In genomic region chr3:98024288-98024848, GRCm38 (mm10) we compare ENCODE assay signal across 8 mouse cellular contexts. TPM values are rescaled to one million over a fixed set of nuclear protein-coding genes. Genes with fewer than 3 reads are reported as not detected.
DNase-seq lines count a peak whose midpoint lies in the region; ATAC-seq and TF ChIP-seq lines count a peak whose summit lies in the region.

No protein-coding gene starts in this region.

- H3K4me2 ChIP-seq in hindbrain, embryonic 16.5 days (ENCODE audit: low read length), result peak overlapping the region; percentile 39
- peak overlapping the region; percentile 23; the same call in 1 of the 2 replicates for H3K4me2 ChIP-seq in liver, embryonic 13.5 days

- no peak for TF ChIP-seq CTCF in cerebellum, adult 2 months (IDR thresholded peaks at IDR 0.05; ENCODE audit: borderline replicate concordance, insufficient read depth, low read depth, low read length)

- H3K4me3 ChIP-seq in cerebellum, adult 2 months (replicated peaks; ENCODE audit: insufficient read depth, low read depth, low read length), result peak overlapping the region; percentile 44
- H3K4me3 ChIP-seq in hindbrain, embryonic 16.5 days (ENCODE audit: low read length), result no peak overlapping the region
- H3K4me3 ChIP-seq in liver, embryonic 13.5 days (replicated peaks), result no peak overlapping the region

- H3K27ac ChIP-seq in cerebellum, adult 2 months (ENCODE audit: insufficient read depth, low read length), result no peak overlapping the region
- H3K27ac ChIP-seq in hindbrain, embryonic 16.5 days (ENCODE audit: low read depth, low read length), result peak overlapping the region; percentile 50
- H3K27ac ChIP-seq in liver, embryonic 13.5 days, result peak overlapping the region; percentile 50

- H3K27me3 ChIP-seq in cerebellum, adult 2 months (ENCODE audit: control insufficient read depth, insufficient read depth, low read length), result no peaks in the 10 kb centered on the region
- H3K27me3 ChIP-seq in hindbrain, embryonic 16.5 days (replicated peaks; ENCODE audit: control insufficient read depth, insufficient read depth, low read length), result no peaks in the 10 kb centered on the region; the same call in 1 of the 2 replicates
- no peaks in the 10 kb centered on the region for H3K27me3 ChIP-seq in liver, embryonic 13.5 days

- TF ChIP-seq POLR2A in cerebellum, adult 2 months (IDR thresholded peaks at IDR 0.05; ENCODE audit: borderline replicate concordance, insufficient read depth, low read length), result no peak

- H3K9ac ChIP-seq in hindbrain, embryonic 16.5 days (ENCODE audit: low read depth, low read length), result peak overlapping the region; percentile 11; the same call in 1 of the 2 replicates
- H3K9ac ChIP-seq in liver, embryonic 13.5 days, result no peak overlapping the region

- H3K9me3 ChIP-seq in hindbrain, embryonic 16.5 days (ENCODE audit: control insufficient read depth, low read length), result no peaks in the 10 kb centered on the region
- H3K9me3 ChIP-seq in liver, embryonic 13.5 days (replicated peaks), result no peaks in the 10 kb centered on the region

- peak; percentile 96 for DNase-seq in NIH3T3 (ENCODE audit: low read depth)
- peak; percentile 59 to 63 for DNase-seq in cerebellum, adult 2 months
- DNase-seq in gastrocnemius, adult 18-20 months (ENCODE audit: low spot score), result peak; percentile 56
- no peak for DNase-seq in liver, embryonic 13.5 days
- peak; percentile 47 for DNase-seq in neural tube, embryonic 10.5 days (ENCODE audit: extremely low spot score, low spot score)
- DNase-seq in thymus, postnatal 0 days (ENCODE audit: low spot score), result no peak
- DNase-seq in c-Kit-positive CD71-positive TER-119-positive erythroid progenitor cells, embryonic 14.5 days (ENCODE audit: low spot score), result no peak

- no peaks in the 10 kb centered on the region for H3K36me3 ChIP-seq in hindbrain, embryonic 16.5 days (ENCODE audit: control insufficient read depth, insufficient read depth, low read length)
- H3K36me3 ChIP-seq in liver, embryonic 13.5 days, result no peaks in the 10 kb centered on the region; the same call in 1 of the 2 replicates

- whole genome bisulfite sequencing in cerebellum, adult 2 months, result 5% methylated on average over 13 of the region's 13 CpGs
- WGBS in hindbrain, embryonic 16.5 days, result 4% methylated on average over 13 of the region's 13 CpGs
- 50% methylated on average over 13 of the region's 13 CpGs for WGBS in liver, embryonic 13.5 days (ENCODE audit: insufficient replicate concordance)

- peak; percentile 66 for ATAC-seq in hindbrain, embryonic 16.5 days
- ATAC-seq in liver, embryonic 13.5 days (ENCODE audit: low read depth), result 0 out of 2 replicates have a peak, but pooled peaks have one; percentile 10

- peaks cover 6% of the 10 kb centered on the region for H3K4me1 ChIP-seq in cerebellum, adult 2 months (ENCODE audit: control insufficient read depth, insufficient read depth, low read length)
- H3K4me1 ChIP-seq in hindbrain, embryonic 16.5 days (ENCODE audit: control insufficient read depth, insufficient read depth, low read depth, low read length), result peaks cover 31% of the 10 kb centered on the region
- peaks cover 73% of the 10 kb centered on the region for H3K4me1 ChIP-seq in liver, embryonic 13.5 days (replicated peaks)

RNA-seq across cellular contexts. Expression of gene Notch2, which starts 11.0 kb away (rescaled TPM):
- 5.1 and 6.0 TPM in 2 replicates for polyA plus RNA-seq in cerebellum, adult 2 months (2012; rRNA removed)
- 1 to 10 TPM; 6.6 to 8.3 TPM for total RNA-seq in gastrocnemius, adult 18-20 months (2021)
- polyA plus RNA-seq in hindbrain, embryonic 16.5 days (2015; fragmentation: Nextera tagmentation; extraction: Ambion mirVana), result 7.6 and 12.1 TPM in 2 replicates
- polyA plus RNA-seq in liver, embryonic 13.5 days (2015; fragmentation: Nextera tagmentation; extraction: Ambion mirVana), result 4.8 and 5.7 TPM in 2 replicates
- 9.9 and 11.3 TPM in 2 replicates for polyA plus RNA-seq in thymus, postnatal 0 days (2015; fragmentation: Nextera tagmentation; extraction: Ambion mirVana)

Comparison
In these comparisons a context has a peak if more than half of its experiments do, and no peak if none do; other contexts are left out.
1. DNase-seq: peak in NIH3T3 (single experiment), cerebellum, adult 2 months (2 of 2), gastrocnemius, adult 18-20 months (single experiment) and neural tube, embryonic 10.5 days (single experiment); none in liver, embryonic 13.5 days (single experiment), thymus, postnatal 0 days (single experiment) and c-Kit-positive CD71-positive TER-119-positive erythroid progenitor cells, embryonic 14.5 days (single experiment).